Mouse (Mus musculus) stomach, postnatal 0 days (tissue): Measurements from ENCODE around the gene Dnaic2. TPM values are rescaled to one million over a fixed set of nuclear protein-coding genes. Genes with fewer than 3 reads are reported as not detected.

ENCODE experiments used
- ATAC-seq: fragments of 200-750 bp; cut with Nextera tagmentation; 2 replicates; pipeline ENCODE4 v1.8.0; 2017; ENCODE audit not compliant: low FRiP score, low TSS enrichment
- DNase-seq: peaks from one replicate; pipeline ENCODE4 v3.0.0-alpha.2; 2016; ENCODE audit warnings: low spot score
- H3K27ac ChIP-seq: fragments of 300-500 bp; sonication (generic); replicated peaks from 2 replicates; pipeline ENCODE4 v1.5.1; 2014; ENCODE audit warnings: mild to moderate bottlenecking, control low read depth
- H3K27me3 ChIP-seq: fragments of 300-500 bp; sonication (generic); 2 replicates; pipeline ENCODE4 v1.6.1; 2014; ENCODE audit warnings: low read length; ENCODE audit not compliant: control insufficient read depth, insufficient read depth
- H3K36me3 ChIP-seq: fragments of 300-500 bp; sonication (generic); 2 replicates; pipeline ENCODE4 v1.6.1; 2014; ENCODE audit warnings: low read length, mixed read lengths; ENCODE audit not compliant: control insufficient read depth, insufficient read depth
- H3K4me1 ChIP-seq: fragments of 300-500 bp; sonication (generic); replicated peaks from 2 replicates; pipeline ENCODE4 v1.6.1; 2014; ENCODE audit warnings: antibody characterized with exemption; ENCODE audit not compliant: control insufficient read depth, insufficient read depth
- H3K4me2 ChIP-seq: fragments of 300-500 bp; sonication (generic); replicated peaks from 2 replicates; pipeline ENCODE4 v1.6.1; 2014; ENCODE audit warnings: low read depth, mild to moderate bottlenecking, control low read depth, moderate library complexity
- H3K4me3 ChIP-seq: fragments of 300-500 bp; sonication (generic); 2 replicates; pipeline ENCODE4 v1.5.1; 2014; ENCODE audit warnings: low read depth, low read length, control low read depth
- H3K9ac ChIP-seq: fragments of 300-500 bp; sonication (generic); 2 replicates; pipeline ENCODE4 v1.6.1; 2014; ENCODE audit warnings: mild to moderate bottlenecking, low read length, control low read depth, mixed read lengths
- H3K9me3 ChIP-seq: fragments of 300-500 bp; sonication (generic); 2 replicates; pipeline ENCODE4 v1.6.1; 2016; ENCODE audit warnings: low read length; ENCODE audit not compliant: control insufficient read depth
- CTCF ChIP-seq: IDR thresholded peaks from 2 replicates; pipeline ENCODE4 v1.5.1; 2016; ENCODE audit warnings: antibody characterized with exemption, low read depth, mild to moderate bottlenecking, moderate library complexity
- EP300 ChIP-seq: optimal IDR thresholded peaks from 2 replicates; pipeline ENCODE3; 2016; ENCODE audit warnings: antibody characterized with exemption
- WGBS: fragments of 180-500 bp; shearing (Covaris S2); extraction: QIAGEN DNeasy Blood & Tissue Kit; methylation state at CpG from one replicate; pipeline ENCODE4 v1.1.7; 2014; 5-methylcytosine and 5-hydroxymethylcytosine counted together
- polyA plus RNA-seq: library from polyadenylated mRNA; unstranded; fragments of >200 nt; fragmentation: Nextera tagmentation; extraction: Ambion mirVana; gene quantifications from 2 replicates; pipeline ENCODE4 v1.2.1, GENCODE M21; 2015

Gene Dnaic2
- 0.35 and 0.36 TPM in 2 replicates for polyA plus RNA-seq

DNA sequence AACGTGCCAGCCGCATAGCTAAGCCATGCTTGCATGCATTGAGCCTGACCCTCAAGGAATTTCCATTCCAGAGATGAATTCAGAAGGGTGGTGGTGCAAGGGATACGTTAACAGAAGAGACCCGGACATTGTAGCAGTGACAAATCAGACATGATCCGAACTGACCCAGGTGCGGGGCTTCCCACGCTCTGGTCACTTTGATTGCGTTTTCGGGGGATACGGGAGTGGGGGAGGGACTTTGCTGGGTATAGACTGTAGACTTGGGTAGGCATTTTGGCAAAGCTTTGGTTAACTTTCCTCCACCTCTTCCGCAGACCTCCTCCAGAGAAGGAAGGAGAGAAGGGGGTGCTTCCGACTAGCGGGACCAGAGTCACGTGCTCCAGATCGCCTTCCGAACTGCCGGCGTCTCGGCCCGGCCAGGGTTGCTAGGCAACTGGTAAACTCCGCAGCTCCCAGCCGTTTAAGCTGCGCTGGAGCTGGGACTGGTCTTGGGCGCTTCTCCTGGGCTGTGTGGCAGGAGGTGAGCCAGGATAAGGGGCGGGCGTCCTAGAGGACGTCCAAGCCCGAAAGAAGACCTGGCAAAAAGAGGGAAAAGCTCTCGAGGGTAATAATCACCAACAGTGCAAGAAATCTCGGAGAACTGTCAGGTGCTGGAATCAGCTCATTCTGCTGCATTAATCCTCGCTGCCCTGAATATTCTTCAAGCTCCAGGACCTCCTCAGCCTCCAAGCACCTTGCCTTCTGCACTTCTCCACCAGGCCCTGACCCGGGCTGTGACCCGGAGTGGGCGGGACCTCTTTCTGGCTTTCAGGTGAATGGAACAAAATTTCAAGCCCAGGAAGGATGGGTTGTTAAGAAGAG, at the start of gene Dnaic2:
Gene Dnaic2 (plus strand): TSS at position 444 of the 861 bp plus-strand sequence.
- 9% methylated on average over 34 of the region's 34 CpGs for WGBS
- DNase-seq = peak; percentile 70

DNA sequence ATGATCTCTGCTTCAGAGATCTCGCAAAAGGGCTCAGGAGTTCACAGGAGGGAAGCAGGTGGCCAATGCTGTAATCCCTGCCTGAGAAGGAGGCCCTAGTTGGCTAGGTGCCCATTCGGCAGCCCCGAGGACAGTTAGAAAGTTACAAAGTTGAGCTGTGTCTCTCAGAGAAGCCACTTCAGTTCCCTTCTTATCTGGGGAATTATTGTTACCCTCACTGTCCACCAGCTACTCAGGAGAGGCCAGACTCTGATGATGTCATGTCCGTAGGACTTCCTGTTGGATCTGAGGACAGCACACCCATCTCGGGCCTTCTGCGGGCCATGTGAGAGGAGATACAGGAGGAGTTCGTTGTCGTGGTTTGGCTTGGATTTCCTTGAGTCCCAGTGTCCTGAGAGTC, 47.6 kb upstream of the Dnaic2 start:
- Histone ChIP-seq H3K27ac (0 out of 2 replicates have a peak overlapping the region, but pooled peaks have one; percentile 2), H3K27me3 (no peaks in the 10 kb centered on the region), H3K36me3 (no peaks in the 10 kb centered on the region), H3K4me2 (no peak overlapping the region), H3K4me1 (peaks cover 3% of the 10 kb centered on the region; the same call in 1 of the 2 replicates), H3K9me3 (no peaks in the 10 kb centered on the region), H3K4me3 (no peak overlapping the region), H3K9ac (no peak overlapping the region)
- 55% methylated on average over 8 of the region's 8 CpGs for WGBS
- DNase-seq (no peak), ATAC-seq (no peak)
- no peak for TF ChIP-seq CTCF
- TF ChIP-seq EP300 = no peak

More for the DNA sequence above, at the start of gene Dnaic2:
- H3K9me3 ChIP-seq = no peaks in the 10 kb centered on the region
- TF ChIP-seq CTCF (no peak), EP300 (no peak)
- H3K4me1 ChIP-seq = 0 out of 2 replicates have a peak, but pooled peaks cover 3% of the 10 kb centered on the region
- ATAC-seq = peak; percentile 78
- no peak within 1 kb of the TSS for H3K27ac ChIP-seq
- peak within 1 kb of the TSS; percentile 18 for H3K4me3 ChIP-seq
- peak within 1 kb of the TSS; percentile 50 for H3K4me2 ChIP-seq
- 0 out of 2 replicates have a peak within 1 kb of the TSS, but pooled peaks have one; percentile 8 for H3K9ac ChIP-seq
- no peaks in the 10 kb centered on the region for H3K27me3 ChIP-seq
- H3K36me3 ChIP-seq = no peaks in the 10 kb centered on the region

DNA sequence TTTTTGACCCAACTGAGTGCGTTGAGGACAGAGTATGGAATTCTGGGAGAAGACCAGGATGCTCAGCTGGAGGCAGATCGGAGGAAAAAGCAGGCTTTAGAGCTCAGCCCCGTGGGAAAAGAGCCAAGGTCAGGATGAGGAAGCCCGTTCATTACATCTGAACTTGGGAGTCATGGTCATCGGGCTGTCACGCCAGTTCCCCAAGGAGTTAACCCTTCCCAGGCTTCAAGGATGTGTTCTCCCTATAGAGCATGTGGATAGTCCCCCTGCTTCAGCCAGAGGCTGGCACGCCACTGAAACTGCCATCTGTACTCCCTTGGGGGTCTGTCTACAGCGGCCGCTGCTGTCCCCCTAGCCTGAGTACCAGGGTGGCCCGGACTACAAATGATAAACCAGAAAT, 46.9 kb upstream of the Dnaic2 start:
- Histone ChIP-seq H3K4me1 (peaks cover 3% of the 10 kb centered on the region; the same call in 1 of the 2 replicates), H3K9me3 (no peaks in the 10 kb centered on the region), H3K27me3 (no peaks in the 10 kb centered on the region), H3K36me3 (no peaks in the 10 kb centered on the region), H3K4me2 (no peak overlapping the region), H3K27ac (no peak overlapping the region), H3K9ac (no peak overlapping the region), H3K4me3 (no peak overlapping the region)
- ATAC-seq (no peak), DNase-seq (no peak)
- TF ChIP-seq EP300 (no peak), CTCF (no peak)
- WGBS = 50% methylated on average over 10 of the region's 10 CpGs

DNA sequence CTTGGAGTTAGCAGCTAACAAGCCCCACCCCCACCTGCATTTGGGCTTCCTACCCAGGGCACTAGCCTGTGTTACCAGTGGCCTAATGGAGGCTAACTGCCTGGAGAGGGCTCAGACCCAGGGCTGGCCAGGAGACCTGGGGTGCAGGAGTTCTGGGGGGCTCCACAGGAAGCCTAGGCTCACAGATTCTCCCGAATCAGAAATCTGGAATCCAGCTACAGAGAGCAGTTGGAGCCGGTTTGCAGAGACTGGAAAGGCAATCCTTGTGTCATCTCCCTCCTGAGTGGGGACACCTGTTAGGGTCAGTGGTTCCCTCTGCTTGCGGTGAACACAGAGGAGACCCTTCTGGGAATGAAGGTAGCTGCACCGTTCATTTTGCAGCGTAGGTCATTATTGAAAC, 46.2 kb upstream of the Dnaic2 start:
- no peak overlapping the region for H3K4me3 ChIP-seq
- no peak overlapping the region for H3K4me2 ChIP-seq
- H3K4me1 ChIP-seq = peaks cover 3% of the 10 kb centered on the region; the same call in 1 of the 2 replicates
- H3K27me3 ChIP-seq = no peaks in the 10 kb centered on the region
- ATAC-seq (no peak), DNase-seq (no peak)
- 49% methylated on average over 5 of the region's 5 CpGs for WGBS
- no peak overlapping the region for H3K9ac ChIP-seq
- no peak for TF ChIP-seq CTCF
- no peak for TF ChIP-seq EP300
- H3K27ac ChIP-seq = no peak overlapping the region
- no peaks in the 10 kb centered on the region for H3K9me3 ChIP-seq
- no peaks in the 10 kb centered on the region for H3K36me3 ChIP-seq

DNA sequence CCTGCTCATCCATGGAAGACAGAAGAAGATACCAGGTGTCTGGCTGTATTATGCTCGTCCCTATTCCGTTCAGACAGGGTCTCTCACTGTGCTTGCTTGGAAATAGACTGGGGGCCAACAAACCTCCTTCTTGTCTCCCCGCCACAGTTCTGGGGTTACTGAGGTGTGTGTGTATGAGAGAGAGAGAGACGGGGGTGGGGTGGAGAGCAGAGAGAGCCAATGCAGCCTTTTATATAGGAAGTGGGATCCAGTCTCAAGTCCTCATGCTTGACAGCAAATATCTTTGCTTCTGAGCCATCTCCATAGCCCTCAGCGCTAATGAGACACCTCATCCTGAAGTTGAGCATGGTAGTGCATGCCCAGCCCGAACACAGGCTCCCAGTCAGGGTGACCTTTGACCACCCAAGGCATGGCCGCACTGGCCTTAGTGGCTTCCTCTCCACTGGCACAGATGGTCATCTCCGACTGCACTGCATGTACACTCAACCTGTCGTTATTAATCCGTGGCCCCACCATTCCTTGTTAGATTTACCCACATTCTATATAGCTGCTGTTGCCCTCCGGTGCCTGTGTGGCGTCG, 44.8 kb upstream of the Dnaic2 start:
- ATAC-seq = no peak
- Histone ChIP-seq H3K9me3 (no peaks in the 10 kb centered on the region), H3K9ac (no peak overlapping the region), H3K4me3 (no peak overlapping the region), H3K27ac (no peak overlapping the region), H3K4me2 (no peak overlapping the region), H3K27me3 (no peaks in the 10 kb centered on the region), H3K36me3 (no peaks in the 10 kb centered on the region), H3K4me1 (0 out of 2 replicates have a peak, but pooled peaks cover 3% of the 10 kb centered on the region)
- WGBS = 89% methylated on average over 13 of the region's 13 CpGs
- DNase-seq = no peak
- TF ChIP-seq EP300 = no peak
